Mouse (Mus musculus) thymus, adult 18-20 months (tissue): ENCODE results near the gene Slc13a3.

ENCODE experiments used
- DNase-seq, 2 experiments: peaks; one replicate each; pipeline ENCODE4 v3.0.0; 2022; ENCODE audit warnings: mixed read lengths in 2 of 2

The Slc13a3 gene

GRCm38 (mm10) chr2:165475412-165475811 is 2.4 kb upstream of the Slc13a3 start:
- DNase-seq: no peak

GRCm38 (mm10) chr2:165471943-165472342 is 1.1 kb downstream of the Slc13a3 start:
- no peak for DNase-seq

- no peak for DNase-seq
Observed at GRCm38 (mm10) chr2:165470167-165470566, 2.9 kb downstream of the Slc13a3 start.

- no peak for DNase-seq
Observed at GRCm38 (mm10) chr2:165467824-165468452, 5.1 kb downstream of the Slc13a3 start.

GRCm38 (mm10) chr2:165459663-165460062 is 13.4 kb downstream of the Slc13a3 start:
- DNase-seq: no peak

GRCm38 (mm10) chr2:165458189-165458588 is 14.8 kb downstream of the Slc13a3 start:
- DNase-seq: no peak

GRCm38 (mm10) chr2:165456710-165457109 is 16.3 kb downstream of the Slc13a3 start:
- DNase-seq: no peak

- DNase-seq: peak in 1 of 2 experiments; percentile 39
Observed at GRCm38 (mm10) chr2:165452730-165453693, 20.0 kb downstream of the Slc13a3 start.

GRCm38 (mm10) chr2:165448475-165448874 is 24.6 kb downstream of the Slc13a3 start:
- DNase-seq: no peak

GRCm38 (mm10) chr2:165444861-165445260 is 28.2 kb downstream of the Slc13a3 start:
- no peak for DNase-seq

- no peak for DNase-seq
Observed at GRCm38 (mm10) chr2:165442981-165443380, 30.0 kb downstream of the Slc13a3 start.

- no peak for DNase-seq
Observed at GRCm38 (mm10) chr2:165441613-165442012, 31.4 kb downstream of the Slc13a3 start.

GRCm38 (mm10) chr2:165439613-165440012 is 33.4 kb downstream of the Slc13a3 start:
- no peak for DNase-seq

- DNase-seq: no peak
Observed at GRCm38 (mm10) chr2:165438881-165439280, 34.1 kb downstream of the Slc13a3 start.

- DNase-seq: no peak
Observed at GRCm38 (mm10) chr2:165428694-165429093, 44.3 kb downstream of the Slc13a3 start.

GRCm38 (mm10) chr2:165420195-165420594 is 52.8 kb downstream of the Slc13a3 start:
- no peak for DNase-seq

- no peak for DNase-seq
Observed at GRCm38 (mm10) chr2:165419670-165420111, 53.3 kb downstream of the Slc13a3 start.

GRCm38 (mm10) chr2:165418577-165418976 is 54.5 kb downstream of the Slc13a3 start:
- no peak for DNase-seq

GRCm38 (mm10) chr2:165417291-165417690 is 55.7 kb downstream of the Slc13a3 start:
- DNase-seq: no peak

- DNase-seq: no peak
Observed at GRCm38 (mm10) chr2:165415795-165416194, 57.2 kb downstream of the Slc13a3 start.

- no peak for DNase-seq
Observed at GRCm38 (mm10) chr2:165415141-165415721, 57.8 kb downstream of the Slc13a3 start.

GRCm38 (mm10) chr2:165414321-165414720 is 58.7 kb downstream of the Slc13a3 start:
- DNase-seq: no peak

GRCm38 (mm10) chr2:165413884-165414283 is 59.1 kb downstream of the Slc13a3 start:
- DNase-seq: no peak
